Mouse (Mus musculus): ENCODE results near the gene Dcaf8. TPM values are rescaled to one million over a fixed set of nuclear protein-coding genes. Genes with fewer than 3 reads are reported as not detected.
A peak's percentile ranks its signal among the peaks of the same experiment; 100 is the strongest.

Gene Dcaf8
- total RNA-seq, 2 experiments from 2014 or later: 85.4 to 90.5 TPM

- DNase-seq (ENCODE audit: low spot score in 2 of 2): no peak
These were observed 44.3 kb downstream of the Dcaf8 start for GRCm38 (mm10) chr1:172192217-172192616.

DNA sequence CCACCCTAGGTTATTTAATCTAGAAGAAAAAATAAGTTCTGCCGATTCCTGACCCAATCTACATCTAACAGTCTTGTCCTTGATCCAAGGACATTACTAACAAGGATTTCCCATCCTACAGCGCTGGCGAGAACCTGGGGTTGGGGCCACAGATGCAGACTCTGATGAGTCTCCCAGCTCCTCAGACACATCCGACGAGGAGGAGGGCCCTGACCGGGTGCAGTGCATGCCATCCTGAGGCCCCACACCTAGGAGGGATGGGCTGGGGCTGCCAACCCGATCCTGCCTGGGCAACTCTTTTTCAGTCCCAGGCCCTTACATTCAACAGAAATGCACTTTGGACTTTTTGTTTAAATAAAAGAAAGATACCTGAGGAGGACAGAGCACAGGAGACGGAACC lies 46.6 kb downstream of the Dcaf8 start:
- no peak for DNase-seq (ENCODE audit: low spot score in 2 of 2)

GRCm38 (mm10) chr1:172197146-172197545 lies 49.3 kb downstream of the Dcaf8 start:
- no peak for DNase-seq (ENCODE audit: low spot score in 2 of 2)

DNA sequence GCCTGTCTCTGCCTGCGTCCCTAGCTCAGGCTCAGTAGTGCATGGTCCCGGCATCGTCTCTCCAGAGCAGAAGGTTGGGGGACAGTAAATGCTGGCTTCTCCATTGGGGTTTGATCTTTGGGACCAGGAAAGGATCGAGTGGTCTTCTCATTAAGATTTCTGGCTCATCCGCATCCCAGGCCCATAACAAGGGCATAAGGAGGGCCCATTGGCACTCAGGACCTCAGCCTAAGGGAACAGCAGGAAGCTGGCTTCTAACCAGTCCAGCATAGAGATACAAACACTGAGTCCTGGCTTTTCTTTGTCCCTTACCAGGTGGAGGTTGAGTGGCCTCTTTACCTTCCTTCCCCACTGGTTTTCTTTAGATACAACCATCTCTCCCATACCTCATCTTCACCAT lies 50.0 kb downstream of the Dcaf8 start:
- DNase-seq (ENCODE audit: low spot score in 2 of 2): peak in 1 of 2 experiments; percentile 19

GRCm38 (mm10) chr1:172198316-172198715 lies 50.4 kb downstream of the Dcaf8 start:
- no peak for DNase-seq (ENCODE audit: low spot score in 2 of 2)

DNA sequence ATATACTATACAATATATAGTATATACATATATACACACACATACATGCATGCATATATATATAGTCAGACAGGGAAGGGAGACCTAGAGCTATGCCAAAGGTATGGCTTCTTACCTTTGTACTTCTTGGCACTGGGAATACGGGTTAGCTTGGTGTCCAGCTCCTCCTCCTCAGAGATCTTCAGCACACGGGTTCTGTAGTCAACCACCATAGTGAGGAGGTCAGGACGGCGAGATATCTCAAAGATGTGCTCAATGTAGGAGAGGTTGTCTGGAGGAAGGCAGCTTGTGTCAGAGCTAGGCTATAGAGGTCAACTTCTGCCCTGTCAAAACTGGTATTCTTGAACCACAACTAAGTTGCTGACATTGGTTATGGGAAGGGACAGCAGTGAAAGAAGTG lies 51.1 kb downstream of the Dcaf8 start:
- no peak for DNase-seq (ENCODE audit: low spot score in 2 of 2)

DNA sequence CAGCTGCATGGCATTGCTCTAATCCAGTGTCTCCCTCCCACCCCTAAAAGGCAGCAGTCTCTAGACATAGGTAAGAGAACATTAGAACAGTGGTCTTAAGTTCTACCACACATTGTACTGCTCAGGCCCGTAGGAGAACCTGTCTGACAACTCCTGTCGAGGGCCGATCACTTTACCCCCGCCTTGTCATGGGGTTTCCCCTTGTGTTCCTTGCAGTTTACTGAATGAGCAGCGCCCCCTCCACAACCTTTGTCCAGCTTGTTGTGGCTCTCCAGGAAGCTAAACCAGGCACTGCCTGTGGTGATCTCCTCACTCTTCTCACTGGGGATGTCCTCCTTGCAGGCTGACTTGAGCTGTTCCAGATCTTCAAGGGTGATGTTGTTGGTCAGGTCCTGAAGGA lies 52.3 kb downstream of the Dcaf8 start:
- no peak for DNase-seq (ENCODE audit: low spot score in 2 of 2)

DNA sequence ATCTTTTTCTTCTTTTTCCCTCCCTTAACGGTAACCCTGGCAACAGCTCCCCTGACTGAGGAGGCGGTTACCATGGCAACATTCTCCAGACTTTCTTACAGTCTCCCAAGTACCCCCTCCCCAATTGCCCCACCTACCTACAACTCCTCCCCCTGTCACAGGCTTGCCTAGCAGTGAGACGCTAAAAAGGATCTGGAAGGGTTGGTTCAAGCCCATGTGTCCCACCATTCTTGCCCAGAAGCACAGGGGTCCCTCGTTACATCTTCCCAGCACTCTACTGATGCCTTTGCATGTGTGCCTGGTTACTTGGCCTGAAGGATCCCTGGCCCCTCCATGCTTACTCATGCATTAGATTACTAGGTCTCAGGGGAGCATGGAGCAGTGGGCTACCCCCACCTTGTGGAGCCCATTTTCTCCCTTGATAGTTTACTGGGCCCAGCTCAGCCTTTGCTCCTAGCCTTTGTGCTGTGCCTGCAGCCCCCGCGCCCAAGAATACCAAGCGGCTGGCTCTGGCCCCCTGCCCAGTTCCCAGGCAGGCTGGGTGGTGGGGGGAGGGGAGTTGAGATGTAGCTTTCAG lies 53.1 kb downstream of the Dcaf8 start:
- DNase-seq (ENCODE audit: low spot score in 2 of 2): peak; percentile 82 to 88

- DNase-seq (ENCODE audit: low spot score in 2 of 2): no peak
These were observed 54.3 kb downstream of the Dcaf8 start for GRCm38 (mm10) chr1:172201967-172202880.

- DNase-seq (ENCODE audit: low spot score in 2 of 2): no peak
These were observed 55.1 kb downstream of the Dcaf8 start for GRCm38 (mm10) chr1:172202894-172203522.

DNA sequence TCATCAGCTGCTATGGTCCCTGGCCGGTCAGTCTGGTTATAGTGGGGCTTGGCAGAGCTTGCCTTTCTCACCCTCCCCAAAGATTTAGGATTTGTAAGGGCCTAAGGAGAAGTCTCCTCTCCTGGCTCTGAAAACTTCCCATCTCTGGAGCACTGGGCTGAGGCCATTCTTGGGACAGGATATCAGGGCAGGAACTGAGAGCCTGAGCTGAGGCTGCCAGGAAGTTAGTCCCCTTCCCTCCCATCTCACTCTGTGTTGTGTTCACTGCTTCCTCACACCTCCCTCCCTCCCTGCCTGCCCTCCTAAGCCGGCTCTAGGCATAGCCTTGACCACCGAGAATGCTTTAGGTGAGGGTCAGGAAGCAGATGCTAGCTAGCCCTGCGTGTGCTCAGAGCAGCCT lies 55.7 kb downstream of the Dcaf8 start:
- DNase-seq (ENCODE audit: low spot score in 2 of 2): no peak

GRCm38 (mm10) chr1:172204033-172204813 lies 56.3 kb downstream of the Dcaf8 start:
- DNase-seq (ENCODE audit: low spot score in 2 of 2): no peak

- DNase-seq (ENCODE audit: low spot score in 2 of 2): no peak
These were observed 57.2 kb downstream of the Dcaf8 start for GRCm38 (mm10) chr1:172204814-172205740.

- DNase-seq (ENCODE audit: low spot score in 2 of 2): no peak
These were observed 57.8 kb downstream of the Dcaf8 start for GRCm38 (mm10) chr1:172205741-172206087.

GRCm38 (mm10) chr1:172206141-172206917 lies 58.4 kb downstream of the Dcaf8 start, which contains the start of gene Pea15a:
TSS of gene Pea15a (minus strand) at chr1:172206804.
- DNase-seq (ENCODE audit: low spot score in 2 of 2): peak; percentile 77 to 84

DNA sequence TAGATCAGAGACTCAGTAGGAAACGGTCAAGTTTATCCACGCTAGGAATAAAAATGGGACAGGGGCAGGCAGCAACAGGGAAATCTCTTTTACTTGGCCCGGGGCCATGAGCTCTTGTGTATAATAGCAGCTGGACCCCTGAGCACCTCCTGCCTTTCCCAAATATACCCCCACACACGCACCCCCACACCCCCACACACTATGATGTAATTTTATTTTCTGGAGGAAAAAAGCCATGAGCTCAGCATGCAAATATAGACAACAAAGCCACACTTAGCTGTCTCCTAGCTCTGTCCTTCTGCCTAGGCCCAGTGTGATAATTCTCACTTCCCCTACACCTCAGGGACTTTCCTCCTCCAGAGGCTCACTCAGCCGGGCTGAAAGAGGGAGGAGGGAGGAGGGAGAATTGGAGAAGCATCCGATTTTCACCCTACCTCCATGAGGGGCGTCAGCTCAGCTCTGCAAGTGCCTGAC lies 59.3 kb downstream of the Dcaf8 start:
- DNase-seq (ENCODE audit: low spot score in 2 of 2): peak in 1 of 2 experiments; percentile 57

- DNase-seq (ENCODE audit: low spot score in 2 of 2): no peak
These were observed 64.9 kb downstream of the Dcaf8 start for GRCm38 (mm10) chr1:172212776-172213175.

- no peak for DNase-seq (ENCODE audit: low spot score in 2 of 2)
These were observed 65.9 kb downstream of the Dcaf8 start for GRCm38 (mm10) chr1:172213771-172214170.

- DNase-seq (ENCODE audit: low spot score in 2 of 2): no peak
These were observed 66.9 kb downstream of the Dcaf8 start for GRCm38 (mm10) chr1:172214748-172215147.

Measured in layer of hippocampus, postnatal 10 days (tissue).